Mouse (Mus musculus) hindbrain, embryonic 14.5 days (tissue): Measurements from ENCODE around the gene Arhgef2. TPM values are rescaled to one million over a fixed set of nuclear protein-coding genes. Genes with fewer than 3 reads are reported as not detected.

Experiments
- ATAC-seq: fragments of 200-750 bp; cut with Nextera tagmentation; 2 replicates; pipeline ENCODE4 v1.8.0; 2017; ENCODE audit warnings: moderate number of reproducible peaks, mild to moderate bottlenecking, moderate TSS enrichment, moderate library complexity; ENCODE audit not compliant: low FRiP score
- DNase-seq: peaks from one replicate; pipeline ENCODE4 v3.0.0-alpha.2; 2015; ENCODE audit warnings: low spot score
- H3K27ac ChIP-seq: fragments of 300-500 bp; sonication (generic); 2 replicates; pipeline ENCODE4 v1.5.1; 2014; ENCODE audit warnings: mild to moderate bottlenecking, moderate library complexity
- H3K27me3 ChIP-seq: fragments of 300-500 bp; sonication (generic); 2 replicates; pipeline ENCODE4 v1.6.1; 2014; ENCODE audit warnings: mild to moderate bottlenecking, low read length, mixed read lengths; ENCODE audit not compliant: control insufficient read depth, insufficient read depth
- H3K36me3 ChIP-seq: fragments of 300-500 bp; sonication (generic); replicated peaks from 2 replicates; pipeline ENCODE4 v1.6.1; 2014; ENCODE audit not compliant: control insufficient read depth, insufficient read depth
- H3K4me1 ChIP-seq: fragments of 300-500 bp; sonication (generic); replicated peaks from 2 replicates; pipeline ENCODE4 v1.6.1; 2014; ENCODE audit warnings: antibody characterized with exemption, low read length, mixed read lengths; ENCODE audit not compliant: control insufficient read depth, insufficient read depth
- H3K4me2 ChIP-seq: fragments of 300-500 bp; sonication (generic); replicated peaks from 2 replicates; pipeline ENCODE4 v1.6.1; 2014; ENCODE audit warnings: mild to moderate bottlenecking, moderate library complexity
- H3K4me3 ChIP-seq: fragments of 300-500 bp; sonication (generic); replicated peaks from 2 replicates; pipeline ENCODE4 v1.5.1; 2014; ENCODE audit warnings: mild to moderate bottlenecking, low read length
- H3K9ac ChIP-seq: fragments of 300-500 bp; sonication (generic); 2 replicates; pipeline ENCODE4 v1.6.1; 2014
- H3K9me3 ChIP-seq: fragments of 300-500 bp; sonication (generic); 2 replicates; pipeline ENCODE4 v1.6.1; 2016; ENCODE audit warnings: low read length; ENCODE audit not compliant: control insufficient read depth
- WGBS: fragments of 180-500 bp; shearing (Covaris S2); extraction: QIAGEN DNeasy Blood & Tissue Kit; methylation state at CpG from one replicate; pipeline ENCODE4 v1.1.7; 2014; 5-methylcytosine and 5-hydroxymethylcytosine counted together
- polyA plus RNA-seq: library from polyadenylated mRNA; unstranded; fragments of >200 nt; fragmentation: Nextera tagmentation; extraction: Ambion mirVana; gene quantifications from 2 replicates; pipeline ENCODE4 v1.2.1, GENCODE M21; 2014

Gene Arhgef2
- polyA plus RNA-seq, 1 experiment from 2014 or later = 115 TPM

GRCm38 (mm10) chr3:88622941-88623345 lies 17.2 kb downstream of the Arhgef2 start:
- peaks cover 40% of the 10 kb centered on the region for H3K4me1 ChIP-seq
- peak; percentile 32; the same call in 1 of the 2 replicates for ATAC-seq
- H3K9me3 ChIP-seq = no peaks in the 10 kb centered on the region
- H3K27me3 ChIP-seq = no peaks in the 10 kb centered on the region
- peaks cover 15% of the 10 kb centered on the region; the same call in 1 of the 2 replicates for H3K36me3 ChIP-seq
- peak overlapping the region; percentile 70 for H3K4me3 ChIP-seq
- 0% methylated on average over 6 of the region's 6 CpGs for WGBS
- H3K4me2 ChIP-seq = peak overlapping the region; percentile 98
- peak; percentile 65 for DNase-seq
- H3K9ac ChIP-seq = peak overlapping the region; percentile 99
- H3K27ac ChIP-seq = peak overlapping the region; percentile 97

GRCm38 (mm10) chr3:88623346-88624135 lies 17.8 kb downstream of the Arhgef2 start:
- peak overlapping the region; percentile 70 for H3K4me3 ChIP-seq
- no peak for ATAC-seq
- peak overlapping the region; percentile 97 for H3K27ac ChIP-seq
- peak; percentile 53 for DNase-seq
- H3K36me3 ChIP-seq = peaks cover 21% of the 10 kb centered on the region; the same call in 1 of the 2 replicates
- peak overlapping the region; percentile 99 for H3K9ac ChIP-seq
- no peaks in the 10 kb centered on the region for H3K9me3 ChIP-seq
- no peaks in the 10 kb centered on the region for H3K27me3 ChIP-seq
- 0% methylated on average over 15 of the region's 15 CpGs for WGBS
- H3K4me1 ChIP-seq = peaks cover 46% of the 10 kb centered on the region
- H3K4me2 ChIP-seq = peak overlapping the region; percentile 98

GRCm38 (mm10) chr3:88624324-88624723 lies 18.6 kb downstream of the Arhgef2 start:
- Histone ChIP-seq H3K9ac (peak overlapping the region; percentile 99), H3K9me3 (no peaks in the 10 kb centered on the region), H3K4me1 (peaks cover 50% of the 10 kb centered on the region), H3K36me3 (peaks cover 28% of the 10 kb centered on the region), H3K4me3 (peak overlapping the region; percentile 70), H3K27ac (peak overlapping the region; percentile 97), H3K27me3 (no peaks in the 10 kb centered on the region), H3K4me2 (peak overlapping the region; percentile 98)
- DNase-seq (no peak), ATAC-seq (no peak)
- WGBS = 4% methylated on average over 4 of the region's 4 CpGs

- ATAC-seq (no peak), DNase-seq (no peak)
- Histone ChIP-seq H3K4me1 (peaks cover 51% of the 10 kb centered on the region), H3K4me2 (peak overlapping the region; percentile 98), H3K9ac (peak overlapping the region; percentile 99), H3K4me3 (peak overlapping the region; percentile 70), H3K9me3 (no peaks in the 10 kb centered on the region), H3K36me3 (peaks cover 35% of the 10 kb centered on the region), H3K27me3 (no peaks in the 10 kb centered on the region), H3K27ac (peak overlapping the region; percentile 97)
- 20% methylated on average over 2 of the region's 2 CpGs for WGBS
These were observed 19.2 kb downstream of the Arhgef2 start for GRCm38 (mm10) chr3:88624951-88625350.

GRCm38 (mm10) chr3:88625531-88625930 lies 19.8 kb downstream of the Arhgef2 start:
- Histone ChIP-seq H3K4me1 (peaks cover 47% of the 10 kb centered on the region), H3K27me3 (no peaks in the 10 kb centered on the region), H3K27ac (peak overlapping the region; percentile 97), H3K9me3 (no peaks in the 10 kb centered on the region), H3K9ac (peak overlapping the region; percentile 99), H3K4me3 (peak overlapping the region; percentile 70; the same call in 1 of the 2 replicates), H3K4me2 (peak overlapping the region; percentile 98), H3K36me3 (peaks cover 41% of the 10 kb centered on the region)
- DNase-seq (no peak), ATAC-seq (no peak)
- 91% methylated on average over 7 of the region's 7 CpGs for WGBS

GRCm38 (mm10) chr3:88626316-88626715 lies 20.6 kb downstream of the Arhgef2 start:
- WGBS = 46% methylated on average over 7 of the region's 7 CpGs
- no peaks in the 10 kb centered on the region for H3K27me3 ChIP-seq
- H3K4me1 ChIP-seq = peaks cover 44% of the 10 kb centered on the region
- H3K9me3 ChIP-seq = no peaks in the 10 kb centered on the region
- DNase-seq (no peak), ATAC-seq (no peak)
- H3K36me3 ChIP-seq = peaks cover 48% of the 10 kb centered on the region
- H3K9ac ChIP-seq = peak overlapping the region; percentile 51
- H3K4me3 ChIP-seq = no peak overlapping the region
- H3K4me2 ChIP-seq = peak overlapping the region; percentile 98
- H3K27ac ChIP-seq = no peak overlapping the region

- Histone ChIP-seq H3K4me3 (no peak overlapping the region), H3K4me2 (0 out of 2 replicates have a peak overlapping the region, but pooled peaks have one; percentile 17), H3K27me3 (no peaks in the 10 kb centered on the region), H3K4me1 (peaks cover 44% of the 10 kb centered on the region), H3K27ac (no peak overlapping the region), H3K9me3 (no peaks in the 10 kb centered on the region), H3K36me3 (peaks cover 56% of the 10 kb centered on the region), H3K9ac (no peak overlapping the region)
- no peak for ATAC-seq
- WGBS = 71% methylated on average over 4 of the region's 4 CpGs
- DNase-seq = no peak
These were observed 21.3 kb downstream of the Arhgef2 start for GRCm38 (mm10) chr3:88627114-88627513.

- ATAC-seq = no peak
- no peak for DNase-seq
- 83% methylated on average over 2 of the region's 2 CpGs for WGBS
- peaks cover 61% of the 10 kb centered on the region for H3K36me3 ChIP-seq
- H3K4me3 ChIP-seq = no peak overlapping the region
- H3K4me1 ChIP-seq = peaks cover 44% of the 10 kb centered on the region
- no peak overlapping the region for H3K9ac ChIP-seq
- no peak overlapping the region for H3K4me2 ChIP-seq
- no peak overlapping the region for H3K27ac ChIP-seq
- H3K9me3 ChIP-seq = no peaks in the 10 kb centered on the region
- H3K27me3 ChIP-seq = no peaks in the 10 kb centered on the region
These were observed 21.8 kb downstream of the Arhgef2 start for GRCm38 (mm10) chr3:88627535-88627934.

- Histone ChIP-seq H3K4me1 (peaks cover 44% of the 10 kb centered on the region), H3K9me3 (no peaks in the 10 kb centered on the region), H3K9ac (no peak overlapping the region), H3K4me2 (no peak overlapping the region), H3K27me3 (no peaks in the 10 kb centered on the region), H3K27ac (no peak overlapping the region), H3K36me3 (peaks cover 73% of the 10 kb centered on the region), H3K4me3 (no peak overlapping the region)
- WGBS = 86% methylated on average over 4 of the region's 4 CpGs
- DNase-seq (no peak), ATAC-seq (no peak)
These were observed 23.0 kb downstream of the Arhgef2 start for GRCm38 (mm10) chr3:88628766-88629165.
